Mouse (Mus musculus): ENCODE results near the gene Tbx5.

GRCm38 (mm10) chr5:119821506-119821905 is 11.0 kb upstream of the Tbx5 start:
- TF ChIP-seq POLR2A (IDR thresholded peaks at IDR 0.05; ENCODE audit: extremely low read depth, insufficient read depth, low read length), result no peak
- no peak for TF ChIP-seq CTCF (IDR thresholded peaks at IDR 0.05; ENCODE audit: low read depth, low read length)
